Mouse (Mus musculus) erythroblast, adult 5-6 weeks (primary cell): ENCODE data around the gene Kmt2c. TPM values are rescaled to one million over a fixed set of nuclear protein-coding genes. Genes with fewer than 3 reads are reported as not detected.
A peak's percentile ranks its signal among the peaks of the same experiment; 100 is the strongest.

ENCODE experiments used
- ATAC-seq: replicated peaks from 2 replicates; pipeline ENCODE4 v1.8.0; 2016; ENCODE audit warnings: moderate number of reproducible peaks, mild to moderate bottlenecking, moderate TSS enrichment, inconsistent platforms; ENCODE audit not compliant: poor library complexity, low FRiP score, severe bottlenecking
- total RNA-seq, 2 experiments: library from RNA; stranded (forward) in 1 of 2; stranded (reverse) in 1 of 2; fragments of 150-400 nt in 1 of 2; fragments of 200-764, 138-1000 nt in 1 of 2; gene quantifications; 2 replicates each; pipeline versions ENCODE4 v1.2.3 to v1.2.4; 2015 to 2017; ENCODE audit warnings: low replicate concordance in 2 of 2

Kmt2c gene
- total RNA-seq (2015; ENCODE audit: low replicate concordance) (18.4 and 24.2 TPM in 2 replicates), total RNA-seq (2017; ENCODE audit: low replicate concordance) (26.7 and 33.6 TPM in 2 replicates)

GRCm38 (mm10) chr5:25498346-25498820 is at the start of gene Kmt2c:
TSS of gene Kmt2c (minus strand) at chr5:25498783.
- no peak for ATAC-seq

GRCm38 (mm10) chr5:25546912-25547311 is 48.3 kb upstream of the Kmt2c start:
- no peak for ATAC-seq

- ATAC-seq = no peak
Measured at GRCm38 (mm10) chr5:25544566-25544965, 46.0 kb upstream of the Kmt2c start.

GRCm38 (mm10) chr5:25544061-25544460 is 45.5 kb upstream of the Kmt2c start:
- ATAC-seq = no peak

DNA sequence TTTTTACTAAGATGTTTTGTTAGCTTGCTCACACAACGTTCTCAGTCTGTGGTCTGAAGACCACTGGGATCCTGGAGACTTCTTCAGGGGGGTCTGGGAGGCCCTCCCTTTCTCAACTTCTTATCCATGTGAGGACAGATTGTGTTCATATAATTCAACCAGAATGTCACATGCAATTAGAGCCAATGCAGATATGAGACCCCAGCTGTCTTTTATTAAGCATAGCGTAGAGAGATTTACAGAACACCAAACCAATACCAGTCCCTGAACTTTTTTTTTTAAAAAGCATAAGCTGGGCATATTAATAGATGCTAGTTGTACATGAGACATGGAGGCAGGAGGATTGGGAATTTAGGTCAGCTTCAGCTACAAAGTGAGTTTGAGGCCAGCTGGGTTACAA is 43.1 kb upstream of the Kmt2c start:
- no peak for ATAC-seq

DNA sequence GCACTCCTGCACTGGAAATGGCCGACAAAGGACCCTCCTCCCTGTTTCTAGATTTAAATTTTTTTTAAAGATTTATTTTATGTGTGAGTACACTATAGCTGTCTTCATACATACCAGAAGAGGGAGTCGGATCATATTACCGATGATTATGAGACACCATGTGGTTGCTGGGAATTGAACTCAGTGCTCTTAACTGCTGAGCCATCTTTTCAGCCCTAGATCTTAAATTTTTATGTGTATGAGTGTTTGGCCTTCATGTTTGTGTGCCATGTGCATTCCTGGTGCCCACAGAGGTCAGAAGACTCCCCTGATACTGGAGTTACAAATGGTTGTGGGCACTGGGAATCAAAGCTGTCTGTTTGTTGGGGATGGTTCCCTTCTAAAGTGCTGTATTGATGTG is 42.3 kb upstream of the Kmt2c start:
- ATAC-seq = no peak

- ATAC-seq = no peak
Measured at GRCm38 (mm10) chr5:25540412-25540811, 41.8 kb upstream of the Kmt2c start.

GRCm38 (mm10) chr5:25536921-25537409 is 38.4 kb upstream of the Kmt2c start:
- no peak for ATAC-seq

DNA sequence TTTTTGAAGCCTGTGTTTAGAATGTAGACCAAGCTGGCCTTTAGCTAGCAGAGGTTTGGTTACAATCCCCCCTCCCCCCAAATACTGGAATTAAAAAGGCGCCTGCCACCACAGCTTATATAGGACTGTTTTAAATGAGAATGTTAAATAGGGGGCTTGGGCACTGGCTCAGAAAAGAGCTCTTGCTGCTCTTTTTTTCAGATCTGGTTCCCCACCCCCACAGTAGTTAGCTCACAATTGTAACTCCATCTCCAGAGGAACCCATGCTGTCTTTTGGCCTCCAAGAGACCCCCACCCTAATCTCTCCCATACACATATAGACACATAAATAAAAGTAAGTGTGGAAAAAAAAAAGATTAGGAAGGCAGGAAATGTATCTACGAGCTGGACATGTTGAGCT is 37.9 kb upstream of the Kmt2c start:
- ATAC-seq = no peak

GRCm38 (mm10) chr5:25535566-25535965 is 37.0 kb upstream of the Kmt2c start:
- no peak for ATAC-seq

DNA sequence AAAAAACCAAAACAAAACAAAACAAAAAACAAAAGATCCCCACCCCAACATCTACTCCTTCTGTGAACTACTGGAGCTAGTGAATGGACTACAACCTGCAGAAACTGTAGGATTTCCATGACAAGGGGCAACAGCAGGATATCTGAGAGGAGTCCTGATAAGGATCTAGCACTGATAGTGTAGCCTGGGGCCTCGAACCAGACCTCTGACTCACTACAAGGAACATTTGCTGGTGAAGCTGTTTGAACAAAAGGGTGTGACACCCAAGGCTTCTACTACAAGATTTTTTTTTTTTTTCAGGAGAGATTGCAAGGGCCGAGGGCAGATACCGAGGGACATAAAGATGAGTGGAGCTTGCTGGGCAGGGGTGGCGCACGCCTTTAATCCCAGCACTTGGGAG is 34.7 kb upstream of the Kmt2c start:
- ATAC-seq = no peak

- no peak for ATAC-seq
Measured at GRCm38 (mm10) chr5:25532256-25533147, 33.9 kb upstream of the Kmt2c start.

DNA sequence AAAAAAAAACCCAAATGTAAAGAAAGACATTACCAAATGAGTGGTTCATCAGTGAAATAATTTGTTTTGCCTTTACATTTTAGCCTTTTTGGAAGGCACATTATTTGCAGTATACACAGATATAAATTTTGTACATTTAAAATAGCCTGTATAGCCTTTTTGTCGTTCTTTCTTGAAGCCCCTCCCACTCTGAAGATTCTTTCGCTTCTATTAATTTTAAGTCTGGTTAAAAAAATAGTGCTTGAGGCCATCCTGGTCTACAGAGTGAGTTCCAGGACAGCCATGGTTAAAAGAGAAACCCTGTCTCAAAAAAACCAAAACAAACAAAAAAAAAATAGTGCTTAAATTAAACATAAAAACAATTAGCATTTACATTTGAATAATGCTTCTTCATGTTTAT is 32.0 kb upstream of the Kmt2c start:
- no peak for ATAC-seq

DNA sequence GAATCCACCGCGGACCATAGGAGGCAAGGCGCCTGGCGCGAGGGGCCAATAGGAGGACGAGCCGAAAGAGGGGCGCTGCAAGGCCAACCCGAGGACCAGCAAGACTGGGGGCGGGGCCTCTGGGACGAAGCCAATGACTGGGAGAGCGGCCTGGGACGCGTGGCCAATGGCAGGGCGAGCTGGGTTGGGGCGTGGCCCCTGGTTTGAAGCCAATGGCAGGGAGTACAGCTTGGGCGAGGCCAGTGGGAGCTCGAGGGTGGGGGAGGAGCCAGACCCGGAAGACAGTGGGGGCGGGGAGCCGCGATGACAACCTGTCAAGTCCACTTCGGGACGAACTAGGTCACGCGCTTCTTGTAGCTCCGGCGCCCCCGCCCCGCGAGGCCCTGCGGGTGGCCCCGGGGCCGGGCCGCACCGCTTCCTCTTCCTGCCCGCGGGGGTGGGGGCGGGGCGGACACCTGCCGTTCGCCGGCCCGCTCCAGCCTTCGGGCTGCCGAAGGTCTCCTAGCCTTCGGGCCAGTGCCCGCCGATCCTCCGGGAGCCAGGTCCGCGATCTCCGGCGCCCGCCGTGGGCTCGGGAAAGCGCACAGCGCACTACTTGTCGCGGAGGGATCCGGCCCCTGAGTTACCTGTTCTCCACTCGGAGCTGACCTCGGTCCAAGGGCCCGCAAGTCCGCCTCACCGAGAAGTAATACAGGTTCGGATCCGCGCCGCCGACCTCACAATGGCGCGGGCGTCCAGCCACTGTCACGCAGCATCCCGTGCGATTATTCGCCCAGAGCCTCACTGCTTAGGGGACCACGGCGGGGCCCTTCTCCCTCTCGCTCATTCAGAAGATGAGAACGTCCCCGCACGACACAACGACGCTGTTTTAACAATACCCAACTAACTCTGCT is 31.2 kb upstream of the Kmt2c start:
- ATAC-seq = peak; percentile 95

DNA sequence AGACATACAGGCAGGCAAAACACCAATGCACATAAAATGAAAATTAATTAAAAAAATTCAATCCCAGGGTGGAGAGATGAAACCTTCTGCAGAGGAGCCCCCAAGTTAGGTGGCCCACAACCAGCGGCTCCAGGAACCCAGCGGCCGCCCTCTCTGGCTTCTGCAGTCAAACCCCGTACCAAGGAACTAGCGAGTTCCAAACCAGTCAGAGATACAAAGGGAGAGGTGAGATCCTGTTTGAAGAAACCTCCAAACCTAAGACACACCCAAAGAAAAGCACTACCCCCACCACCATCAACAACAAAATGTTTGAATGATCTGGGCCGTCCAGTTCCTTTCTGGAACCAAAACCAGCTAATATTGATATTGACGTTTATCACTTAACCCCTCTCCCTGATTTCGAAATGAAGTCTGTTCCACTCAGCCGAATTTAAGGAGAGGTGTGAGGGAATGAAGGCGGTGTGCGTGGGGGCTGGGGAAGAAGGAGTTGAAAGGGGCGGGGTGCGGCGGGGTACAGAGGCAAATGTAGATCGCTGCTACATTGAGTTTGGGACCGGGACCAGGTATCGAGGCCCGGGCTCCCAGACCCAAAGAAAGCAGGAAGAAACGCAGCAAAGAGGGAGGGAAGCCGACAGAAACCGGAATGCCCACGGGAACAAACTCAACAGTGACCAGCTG is 30.4 kb upstream of the Kmt2c start:
- no peak; the same call in 1 of the 2 replicates for ATAC-seq

DNA sequence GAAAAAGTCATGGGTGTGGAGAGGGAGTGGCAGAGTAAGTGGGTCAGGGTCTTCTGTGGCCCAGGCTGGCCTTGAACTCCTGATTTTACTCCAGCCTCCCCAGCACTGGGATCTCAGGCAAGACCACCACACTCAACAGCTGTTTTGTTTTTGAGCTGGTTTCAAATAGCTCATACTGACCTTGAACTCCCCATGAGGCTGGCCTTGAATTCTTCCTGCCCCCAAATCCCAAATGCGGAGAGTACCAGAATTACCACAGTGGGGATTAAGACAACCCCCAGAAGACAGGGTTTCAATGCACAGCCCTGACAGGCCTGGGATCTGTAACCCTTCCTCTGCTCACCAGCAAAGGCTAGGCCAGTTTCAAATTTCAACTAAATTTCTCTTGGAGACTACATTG is 29.4 kb upstream of the Kmt2c start:
- no peak for ATAC-seq

DNA sequence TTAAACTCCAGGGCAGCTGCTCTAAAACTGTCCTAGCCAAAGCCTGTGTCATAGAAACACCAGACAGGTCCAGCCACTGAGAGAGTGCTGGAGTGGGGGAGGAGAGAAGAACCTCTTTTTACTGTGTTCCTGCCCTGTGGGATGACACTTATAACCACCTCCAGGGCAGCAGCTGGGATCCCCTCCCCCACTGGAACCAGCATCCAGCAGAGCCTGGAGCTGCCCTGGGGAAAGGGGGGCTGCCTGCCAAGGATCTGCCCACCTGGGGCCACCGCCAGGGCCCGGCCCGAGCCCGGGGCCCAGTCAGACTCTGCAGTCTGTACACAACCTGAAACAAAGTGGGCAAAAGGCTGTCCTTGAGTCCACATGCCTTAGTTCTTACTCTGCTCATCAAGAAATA is 28.3 kb upstream of the Kmt2c start:
- no peak for ATAC-seq

- ATAC-seq = no peak
Measured at GRCm38 (mm10) chr5:25526116-25526515, 27.5 kb upstream of the Kmt2c start.

DNA sequence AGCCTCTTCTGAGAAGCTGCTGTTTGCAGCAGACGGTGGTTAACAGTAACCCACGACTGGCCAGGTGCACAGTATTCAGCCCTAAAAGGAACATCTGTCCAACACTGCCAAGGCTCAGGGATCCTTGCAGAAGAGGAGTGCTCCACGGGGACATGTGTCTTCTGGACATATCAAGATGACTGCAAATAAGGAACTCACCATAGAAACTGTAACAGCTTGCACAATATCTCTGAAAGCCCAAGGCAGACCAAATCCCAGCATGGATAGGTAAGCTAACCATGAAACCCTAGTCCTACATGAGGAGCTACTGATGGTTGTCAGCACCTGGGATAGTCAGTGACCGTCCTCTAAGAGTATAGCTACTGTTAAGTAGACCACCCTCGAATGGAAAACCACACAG is 22.9 kb upstream of the Kmt2c start:
- no peak for ATAC-seq

DNA sequence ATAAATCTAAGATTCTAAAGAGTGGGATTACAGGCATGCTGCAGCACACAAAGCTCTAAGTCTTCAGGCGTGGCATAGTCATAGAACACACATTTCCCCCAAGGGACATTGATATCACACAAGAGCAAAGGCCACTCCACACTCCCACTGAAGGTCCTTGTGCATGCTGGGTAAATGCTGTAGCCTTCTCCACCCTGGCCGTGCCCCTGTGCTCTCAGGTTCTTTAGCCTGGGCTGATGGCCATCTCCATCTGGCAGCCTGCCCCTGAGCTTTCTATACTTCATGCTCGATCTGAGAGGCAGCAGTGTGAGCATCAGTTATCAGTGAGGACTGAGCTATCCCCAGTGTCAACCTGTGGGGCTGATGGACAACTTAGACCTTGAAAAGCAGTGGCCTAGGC is 21.2 kb upstream of the Kmt2c start:
- no peak for ATAC-seq
